Mouse (Mus musculus): Measurements from ENCODE around the gene Olfr594. TPM values are rescaled to one million over a fixed set of nuclear protein-coding genes. Genes with fewer than 3 reads are reported as not detected.
"Not testable (repeated sequence)": the region's sequence is repeated elsewhere in the genome, so short reads cannot be mapped to it uniquely, and the experiment has no call there.

Olfr594 gene
- not detected for total RNA-seq (2021)
- long read RNA-seq, experiment 1: 0 reads
- long read RNA-seq, experiment 2: 0 reads

DNA sequence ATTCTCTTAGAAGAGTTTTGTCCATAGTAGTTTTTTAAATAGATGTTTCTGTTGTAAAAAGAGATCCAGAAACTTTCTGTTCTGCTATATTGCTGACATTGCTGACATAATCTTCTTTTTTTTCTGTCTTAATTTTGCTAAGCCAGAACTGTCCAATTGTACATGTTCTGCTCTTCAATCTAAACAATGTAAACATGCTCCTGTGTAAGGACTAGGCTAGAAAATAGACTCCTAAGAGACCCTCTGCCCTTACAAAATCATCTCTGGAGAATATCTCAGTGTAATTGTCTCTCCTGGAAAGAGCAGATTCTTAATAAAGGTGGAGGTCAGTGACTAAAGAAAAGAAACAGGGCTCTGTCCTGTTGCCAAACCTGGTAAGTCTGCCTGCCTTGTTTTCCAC is at the start of gene Olfr594:
TSS of gene Olfr594 (plus strand) at position 301 of the 400 bp plus-strand sequence.
- no peak for DNase-seq (ENCODE audit: low spot score in 2 of 2)

DNA sequence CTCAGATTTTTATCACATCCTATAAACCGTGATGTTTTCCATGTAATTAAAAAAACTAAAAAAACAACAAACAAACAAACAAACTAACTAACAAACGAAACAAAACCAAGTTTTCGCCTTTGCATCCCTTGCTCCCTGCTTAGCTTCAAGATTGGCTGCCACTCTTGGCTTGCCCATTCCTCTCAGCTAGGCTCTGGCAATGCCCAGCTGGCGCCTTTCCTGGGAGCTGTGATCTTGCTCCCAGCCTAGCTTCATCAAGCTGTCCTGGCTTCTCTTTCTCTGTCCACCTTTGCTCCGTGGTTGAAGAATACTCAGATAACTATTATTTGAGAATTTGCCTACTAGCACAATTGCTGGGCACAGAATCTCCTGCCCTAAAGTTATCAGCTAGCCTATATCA is 47.1 kb upstream of the Olfr594 start:
- DNase-seq (ENCODE audit: low spot score in 2 of 2): no peak

DNA sequence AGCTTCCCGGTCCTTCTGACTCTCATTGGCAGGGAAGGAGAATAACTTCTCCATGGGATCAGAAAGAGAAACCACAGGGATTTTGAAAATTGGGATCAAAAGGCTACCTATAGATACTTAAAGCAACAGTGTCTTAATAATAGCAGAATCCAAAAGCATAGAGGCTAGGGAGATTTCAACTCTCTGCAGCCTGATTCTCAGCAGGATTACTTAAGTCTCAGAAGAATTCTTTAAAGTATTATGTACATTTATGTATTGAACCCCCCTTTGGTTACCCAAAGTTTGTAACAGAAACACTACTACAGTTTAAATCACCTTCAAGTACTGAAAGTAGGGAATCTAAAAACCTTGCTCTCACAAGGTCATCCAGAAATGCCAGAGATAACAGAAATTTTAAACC is 38.6 kb upstream of the Olfr594 start, which contains the start of gene Olfr591:
TSS of gene Olfr591 (minus strand) at position 101 of the 400 bp plus-strand sequence.
- no peak for DNase-seq (ENCODE audit: low spot score in 2 of 2)

DNA sequence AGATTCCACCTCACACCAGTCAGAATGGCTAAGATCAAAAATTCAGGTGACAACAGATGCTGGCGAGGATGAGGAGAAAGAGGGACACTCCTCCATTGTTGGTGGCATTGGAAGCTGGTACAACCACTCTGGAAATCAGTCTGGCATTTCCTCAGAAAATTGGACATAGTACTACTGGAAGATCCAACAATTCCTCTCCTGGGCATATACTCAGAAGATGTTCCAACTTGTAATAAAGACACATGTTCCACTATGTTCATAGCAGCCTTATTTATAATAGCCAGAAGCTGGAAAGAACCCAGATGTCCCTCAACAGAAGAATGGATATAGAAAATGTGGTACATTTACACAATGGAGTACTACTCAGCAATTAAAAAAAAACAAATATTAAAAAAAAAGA is 32.3 kb upstream of the Olfr594 start, which contains the start of gene Olfr592:
TSS of gene Olfr592 (plus strand) at position 301 of the 400 bp plus-strand sequence.
- DNase-seq (ENCODE audit: low spot score in 2 of 2): not testable (repeated sequence)

DNA sequence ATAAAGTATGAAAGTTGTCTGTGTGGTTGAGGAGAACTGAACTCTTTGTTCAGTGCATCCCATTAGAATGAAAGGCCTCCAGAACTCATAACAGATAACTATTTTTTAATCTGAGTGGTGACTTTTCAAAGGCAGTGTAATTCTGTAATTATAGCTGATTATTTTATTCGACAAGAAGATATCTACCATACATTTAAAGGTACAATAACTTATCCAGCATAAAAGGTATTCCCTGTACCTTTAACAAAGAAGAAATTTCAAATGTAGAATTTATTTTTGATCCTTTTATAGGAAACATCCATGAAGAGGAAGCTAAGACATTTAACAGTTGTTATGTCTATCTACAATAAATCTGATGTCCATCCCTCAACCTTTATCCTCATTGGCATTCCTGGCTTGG is 5.2 kb upstream of the Olfr594 start, which contains the start of gene Olfr593:
TSS of gene Olfr593 (plus strand) at position 301 of the 400 bp plus-strand sequence.
- no peak for DNase-seq (ENCODE audit: low spot score in 2 of 2)

DNA sequence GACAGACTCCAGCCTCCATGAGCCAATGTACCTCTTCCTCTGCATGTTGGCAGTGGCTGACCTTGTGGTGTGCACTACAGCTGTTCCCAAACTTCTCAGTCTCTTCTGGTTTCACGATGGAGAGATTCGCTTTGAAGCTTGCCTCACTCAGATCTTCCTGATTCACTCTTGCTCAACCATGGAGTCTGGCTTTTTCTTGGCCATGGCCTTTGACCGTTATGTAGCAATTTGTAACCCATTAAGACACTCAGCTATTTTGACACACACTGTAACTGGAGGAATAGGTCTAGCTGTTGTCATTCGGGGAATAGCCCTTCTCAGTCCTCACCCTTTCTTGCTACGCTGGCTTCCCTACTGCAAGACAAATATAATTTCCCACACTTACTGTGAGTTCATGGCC is 4.7 kb upstream of the Olfr594 start:
- not testable (repeated sequence) for DNase-seq (ENCODE audit: low spot score in 2 of 2)

DNA sequence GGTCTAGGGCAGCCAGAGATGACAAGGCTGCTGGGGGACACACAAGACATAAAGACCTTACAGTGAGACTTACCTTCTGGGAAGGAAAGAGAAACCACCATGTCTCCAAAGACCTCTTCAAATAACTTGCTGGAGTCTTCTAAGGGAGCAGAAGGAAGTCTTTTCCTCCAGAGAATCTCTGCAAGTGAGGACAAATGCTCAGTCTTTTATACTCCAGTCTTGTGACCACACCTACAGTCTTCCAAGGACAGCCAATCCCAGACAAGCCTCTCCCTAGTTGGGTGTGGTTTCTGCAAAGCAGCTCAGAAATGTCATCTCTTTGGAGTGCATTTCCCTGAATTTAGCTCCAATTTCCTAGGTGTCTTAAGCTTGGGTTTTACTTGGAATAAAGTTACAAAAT is 35.6 kb downstream of the Olfr594 start, which contains the start of gene Usp17ld:
TSS of gene Usp17ld (minus strand) at position 101 of the 400 bp plus-strand sequence.
- not testable (repeated sequence) for DNase-seq (ENCODE audit: low spot score in 2 of 2)

Small RNAs within 50 kb of the gene (microRNA-seq; reads per million reads assigned to microRNA genes)
- gene Gm23550 (not detected), gene Gm25171 (not detected)

Other genes with a start within 250 kb of the Olfr594 start
- not detected for gene Olfr577, start 241.1 kb upstream of the Olfr594 start, total RNA-seq (2021)
- not detected for gene Olfr578, start 227.7 kb upstream of the Olfr594 start, total RNA-seq (2021)
- not detected for gene Olfr582, start 179.0 kb upstream of the Olfr594 start, total RNA-seq (2021)
- gene Olfr583, start 165.7 kb upstream of the Olfr594 start, total RNA-seq (2021): not detected
- not detected for gene Olfr584, start 135.1 kb upstream of the Olfr594 start, total RNA-seq (2021)
- gene Olfr585, start 119.3 kb upstream of the Olfr594 start, total RNA-seq (2021): not detected
- gene Olfr586, start 91.4 kb upstream of the Olfr594 start, total RNA-seq (2021): not detected
- gene Olfr588-ps1, start 76.1 kb upstream of the Olfr594 start, total RNA-seq (2021): not detected
- not detected for gene Olfr589, start 60.6 kb upstream of the Olfr594 start, total RNA-seq (2021)
- gene Olfr591, start 38.7 kb upstream of the Olfr594 start, total RNA-seq (2021): not detected
- gene Olfr592, start 32.2 kb upstream of the Olfr594 start, total RNA-seq (2021): not detected
- not detected for gene Olfr593, start 5.1 kb upstream of the Olfr594 start, total RNA-seq (2021)
- not detected for gene Usp17ld, start 35.5 kb downstream of the Olfr594 start, total RNA-seq (2021)
- gene Olfr596, start 88.7 kb downstream of the Olfr594 start, total RNA-seq (2021): not detected
- gene Olfr597, start 99.3 kb downstream of the Olfr594 start, total RNA-seq (2021): not detected
- not detected for gene Olfr598, start 106.6 kb downstream of the Olfr594 start, total RNA-seq (2021)
- gene Olfr599, start 118.9 kb downstream of the Olfr594 start, total RNA-seq (2021): not detected
- gene Olfr600, start 132.7 kb downstream of the Olfr594 start, total RNA-seq (2021): not detected
- gene Olfr601, start 145.7 kb downstream of the Olfr594 start, total RNA-seq (2021): not detected
- not detected for gene Olfr603, start 169.2 kb downstream of the Olfr594 start, total RNA-seq (2021)
- not detected for gene Usp17lc, start 198.1 kb downstream of the Olfr594 start, total RNA-seq (2021)
- gene Olfr605, start 228.4 kb downstream of the Olfr594 start, total RNA-seq (2021): not detected
- not detected for gene Olfr606, start 232.1 kb downstream of the Olfr594 start, total RNA-seq (2021)
- gene Olfr607, start 247.2 kb downstream of the Olfr594 start, total RNA-seq (2021): not detected